Mouse (Mus musculus): ENCODE results near the gene Vwa5a. TPM values are rescaled to one million over a fixed set of nuclear protein-coding genes. Genes with fewer than 3 reads are reported as not detected.

Gene Vwa5a
- total and polyA plus RNA-seq, 3 experiments: 4.6 to 5.2 TPM; not detected in 1

DNA sequence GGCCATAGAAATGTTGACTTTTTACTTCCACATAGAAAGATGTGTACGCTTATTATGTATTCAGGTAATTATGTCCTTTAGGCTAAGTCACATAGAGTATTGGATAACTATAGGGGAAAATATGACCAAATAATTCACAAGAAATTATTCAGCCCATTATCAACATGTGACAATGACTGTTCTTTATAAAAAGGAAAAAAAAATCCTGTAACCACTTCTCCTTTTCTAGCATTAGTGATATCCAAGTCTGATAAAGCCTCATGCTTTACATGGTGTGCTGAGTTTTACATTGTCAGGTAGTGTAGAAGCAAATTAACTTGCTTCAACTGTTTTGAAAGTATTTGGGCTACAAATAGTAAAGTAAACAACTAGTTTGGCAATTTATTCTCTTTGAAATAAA is 6.0 kb downstream of the Vwa5a start (continued):
- TF ChIP-seq KAT2A (conservative IDR thresholded peaks at IDR 0.05; ENCODE audit: low read depth, low read length): no peak
- TF ChIP-seq MYC (IDR thresholded peaks at IDR 0.05; ENCODE audit: low read depth, low read length): peak; percentile 91
- no peak for TF ChIP-seq NELFE (IDR thresholded peaks at IDR 0.05; ENCODE audit: low read depth, low read length)
- TF ChIP-seq USF1 (IDR thresholded peaks at IDR 0.05; ENCODE audit: low read depth, low read length): peak; percentile 70
- TF ChIP-seq JUND (IDR thresholded peaks at IDR 0.05; ENCODE audit: low read depth, low read length): no peak
- TF ChIP-seq ZNF384 (IDR thresholded peaks at IDR 0.05; ENCODE audit: low read depth, low read length): peak; percentile 97
- peak; percentile 25; the same call in 1 of the 2 replicates for TF ChIP-seq MXI1 (IDR thresholded peaks at IDR 0.05; ENCODE audit: low read depth, low read length)
- TF ChIP-seq EP300 (IDR thresholded peaks at IDR 0.05; ENCODE audit: low read depth in 1 of 2, low read length in 2 of 2): peak; percentile 75 to 96

DNA sequence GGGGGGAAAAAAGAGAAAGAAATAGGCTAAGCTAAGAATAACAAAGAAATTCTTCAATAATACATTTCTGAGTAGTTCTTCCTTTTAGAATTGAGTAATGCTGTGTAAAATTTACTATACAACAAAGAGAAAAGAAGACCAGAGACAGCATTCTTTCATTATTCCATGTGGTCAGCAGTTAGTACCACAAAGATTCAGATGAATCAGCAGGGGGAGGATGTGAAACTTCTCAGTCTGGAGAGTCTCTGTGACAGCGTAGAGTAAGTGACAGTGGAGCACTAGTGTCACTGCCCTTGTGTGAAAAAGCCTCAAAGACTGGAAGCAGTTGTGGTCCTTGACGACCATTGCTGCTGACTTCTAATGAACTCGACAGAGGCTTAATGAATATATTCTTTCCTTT is 10.2 kb downstream of the Vwa5a start:
- no peaks in the 10 kb centered on the region for H3K9me3 ChIP-seq (replicated peaks; ENCODE audit: insufficient read depth, low read length)
- no peak overlapping the region for H3K27ac ChIP-seq (ENCODE audit: control insufficient read depth, low read depth, low read length)
- TF ChIP-seq ZKSCAN1 (IDR thresholded peaks at IDR 0.05; ENCODE audit: low read depth, low read length) (no peak), USF2 (IDR thresholded peaks at IDR 0.05; ENCODE audit: borderline replicate concordance in 1 of 2, insufficient read depth in 1 of 2, low read depth in 1 of 2, low read length in 2 of 2) (no peak), NELFE (IDR thresholded peaks at IDR 0.05; ENCODE audit: low read depth, low read length) (no peak), SIN3A (IDR thresholded peaks at IDR 0.05; ENCODE audit: low read length) (no peak), POLR2AphosphoS2 (IDR thresholded peaks at IDR 0.05; ENCODE audit: low read length) (no peak), CHD1 (IDR thresholded peaks at IDR 0.05; ENCODE audit: low read depth, low read length) (no peak), ETS1 (IDR thresholded peaks at IDR 0.05; ENCODE audit: low read depth, low read length) (no peak), JUND (IDR thresholded peaks at IDR 0.05; ENCODE audit: low read depth, low read length) (no peak), NRF1 (IDR thresholded peaks at IDR 0.05; ENCODE audit: insufficient read depth, low read depth, low read length, poor library complexity, severe bottlenecking) (no peak), USF1 (IDR thresholded peaks at IDR 0.05; ENCODE audit: low read depth, low read length) (no peak), TCF12 (IDR thresholded peaks at IDR 0.05; ENCODE audit: low read depth, low read length) (no peak), ZMIZ1 (IDR thresholded peaks at IDR 0.05; ENCODE audit: low read depth, low read length) (no peak), SMC3 (IDR thresholded peaks at IDR 0.05; ENCODE audit: low read depth, low read length) (no peak)
- H3K36me3 ChIP-seq (ENCODE audit: control insufficient read depth in 1 of 2, insufficient read depth in 2 of 2, low read length in 2 of 2): peaks cover 0 to 3% of the 10 kb centered on the region in 2 experiments; a peak in 2 of 4 replicates
- H3K79me2 ChIP-seq (ENCODE audit: control insufficient read depth, insufficient read depth, low read length, poor library complexity): no peaks in the 10 kb centered on the region
- no peak overlapping the region for H3K4me3 ChIP-seq (ENCODE audit: control insufficient read depth in 1 of 2, insufficient read depth in 1 of 2, low read depth in 2 of 2, low read length in 2 of 2)
- no peaks in the 10 kb centered on the region for H3K27me3 ChIP-seq (ENCODE audit: control insufficient read depth in 1 of 2, insufficient read depth in 2 of 2, low read length in 2 of 2)
- H3K9ac ChIP-seq (ENCODE audit: control insufficient read depth, low read depth, low read length, poor library complexity, severe bottlenecking): no peak overlapping the region
- H3K4me1 ChIP-seq (ENCODE audit: control insufficient read depth in 1 of 2, insufficient read depth in 2 of 2, low read length in 2 of 2): peaks cover 3 to 8% of the 10 kb centered on the region in 2 experiments; a peak in 3 of 4 replicates
- DNase-seq (ENCODE audit: low read depth, low spot score): no peak

DNA sequence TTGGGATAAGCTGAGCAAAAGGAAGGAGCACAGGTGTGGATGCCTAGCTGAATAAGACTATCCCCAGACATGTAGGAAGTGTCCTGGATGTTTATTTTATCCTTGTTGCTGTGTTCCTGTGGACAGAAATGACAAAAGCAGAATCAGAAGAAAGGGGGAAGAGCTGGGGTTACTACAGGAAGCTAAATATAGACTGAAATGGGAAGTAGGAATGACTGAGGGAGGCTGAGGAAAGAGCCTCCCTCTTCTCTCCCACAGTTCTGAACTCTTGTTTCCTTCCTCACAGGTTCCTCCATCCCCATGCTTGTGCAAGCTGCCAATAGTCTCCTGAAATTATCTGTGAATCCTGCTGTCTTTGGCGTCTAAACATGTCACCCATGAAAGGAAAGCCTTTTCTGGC is 23.3 kb downstream of the Vwa5a start:
- Histone ChIP-seq H3K4me3 (ENCODE audit: control insufficient read depth in 1 of 2, insufficient read depth in 1 of 2, low read depth in 2 of 2, low read length in 2 of 2) (no peak overlapping the region), H3K36me3 (ENCODE audit: control insufficient read depth in 1 of 2, insufficient read depth in 2 of 2, low read length in 2 of 2) (no peaks in the 10 kb centered on the region), H3K9me3 (replicated peaks; ENCODE audit: insufficient read depth, low read length) (no peaks in the 10 kb centered on the region), H3K9ac (ENCODE audit: control insufficient read depth, low read depth, low read length, poor library complexity, severe bottlenecking) (no peak overlapping the region), H3K4me1 (ENCODE audit: control insufficient read depth in 1 of 2, insufficient read depth in 2 of 2, low read length in 2 of 2) (no peaks in the 10 kb centered on the region), H3K79me2 (ENCODE audit: control insufficient read depth, insufficient read depth, low read length, poor library complexity) (no peaks in the 10 kb centered on the region), H3K27ac (ENCODE audit: control insufficient read depth, low read depth, low read length) (no peak overlapping the region), H3K27me3 (ENCODE audit: control insufficient read depth in 1 of 2, insufficient read depth in 2 of 2, low read length in 2 of 2) (no peaks in the 10 kb centered on the region)
- TF ChIP-seq RAD21 (IDR thresholded peaks at IDR 0.05; ENCODE audit: low read depth, low read length) (no peak), JUND (IDR thresholded peaks at IDR 0.05; ENCODE audit: low read depth, low read length) (no peak)
- no peak for DNase-seq (ENCODE audit: low read depth, low spot score)

Data from MEL (cell line).